Mouse (Mus musculus) MEL (cell line): ENCODE results near the gene Mta3. TPM values are rescaled to one million over a fixed set of nuclear protein-coding genes. Genes with fewer than 3 reads are reported as not detected.

Source experiments
- DNase-seq: peaks from one replicate; pipeline ENCODE4 v3.0.0; 2011; ENCODE audit warnings: low read depth, low spot score
- H3K27ac ChIP-seq: 2 replicates; pipeline ENCODE4 v1.5.1; 2012; ENCODE audit warnings: low read depth, mild to moderate bottlenecking, control low read depth, low read length, moderate library complexity; ENCODE audit not compliant: control insufficient read depth
- H3K27me3 ChIP-seq, 2 experiments: fragments of 150-350 bp in 1 of 2; sonication (generic) in 1 of 2; 2 replicates each; pipeline ENCODE4 v1.6.1; 2012; ENCODE audit warnings: low read length in 2 of 2, mild to moderate bottlenecking in 2 of 2, improper control_type of control experiment in 1 of 2, moderate library complexity in 1 of 2; ENCODE audit not compliant: insufficient read depth in 2 of 2, control insufficient read depth in 1 of 2
- H3K36me3 ChIP-seq, 2 experiments: 2 replicates each; pipeline ENCODE4 v1.6.1; 2012 to 2014; ENCODE audit warnings: low read length in 2 of 2, improper control_type of control experiment in 1 of 2, inconsistent platforms in 1 of 2, mild to moderate bottlenecking in 1 of 2; ENCODE audit not compliant: insufficient read depth in 2 of 2, control insufficient read depth in 1 of 2
- H3K4me1 ChIP-seq, 2 experiments: fragments of 150-350 bp in 1 of 2; sonication (generic) in 1 of 2; 2 replicates each; pipeline ENCODE4 v1.6.1; 2012; ENCODE audit warnings: low read length in 2 of 2, improper control_type of control experiment in 1 of 2, mild to moderate bottlenecking in 1 of 2; ENCODE audit not compliant: insufficient read depth in 2 of 2, control insufficient read depth in 1 of 2
- H3K4me3 ChIP-seq, 2 experiments: fragments of 150-350 bp in 1 of 2; sonication (generic) in 1 of 2; 2 replicates each; pipeline ENCODE4 v1.5.1; 2012; ENCODE audit warnings: low read depth in 2 of 2, low read length in 2 of 2, mild to moderate bottlenecking in 2 of 2, moderate library complexity in 2 of 2, control low read depth in 1 of 2, improper control_type of control experiment in 1 of 2; ENCODE audit not compliant: control insufficient read depth in 1 of 2, insufficient read depth in 1 of 2
- H3K79me2 ChIP-seq: 2 replicates; pipeline ENCODE4 v1.6.1; 2012; ENCODE audit warnings: mild to moderate bottlenecking, low read length, moderate library complexity; ENCODE audit not compliant: control insufficient read depth, poor library complexity, insufficient read depth
- H3K9ac ChIP-seq: 2 replicates; pipeline ENCODE4 v1.6.1; 2012; ENCODE audit warnings: low read depth, mild to moderate bottlenecking, control low read depth, low read length, moderate library complexity; ENCODE audit not compliant: control insufficient read depth, poor library complexity, severe bottlenecking
- H3K9me3 ChIP-seq: fragments of 150-350 bp; sonication (generic); replicated peaks from 2 replicates; pipeline ENCODE4 v1.6.1; 2012; ENCODE audit warnings: mild to moderate bottlenecking, low read length, improper control_type of control experiment, moderate library complexity; ENCODE audit not compliant: insufficient read depth
- BHLHE40 ChIP-seq: IDR thresholded peaks from 2 replicates; pipeline ENCODE4 v1.6.1; 2012; ENCODE audit warnings: low read depth, mild to moderate bottlenecking, inconsistent platforms, low read length, improper control_type of control experiment, borderline replicate concordance
- CTCF ChIP-seq, 3 experiments: IDR thresholded peaks in 2 of 3; conservative IDR thresholded peaks in 1 of 3; 2 replicates each; pipeline ENCODE4 v1.5.1; 2011 to 2012; ENCODE audit warnings: low read length in 3 of 3, low read depth in 2 of 3, mild to moderate bottlenecking in 2 of 3, improper control_type of control experiment in 1 of 3, inconsistent platforms in 1 of 3, mixed read lengths in 1 of 3, moderate library complexity in 1 of 3; ENCODE audit not compliant: control insufficient read depth in 1 of 3, insufficient read depth in 1 of 3, poor library complexity in 1 of 3, severe bottlenecking in 1 of 3
- ETS1 ChIP-seq: IDR thresholded peaks from 2 replicates; pipeline ENCODE4 v1.6.1; 2012; ENCODE audit warnings: low read depth, mild to moderate bottlenecking, inconsistent platforms, low read length, improper control_type of control experiment, moderate library complexity
- GATA1 ChIP-seq: IDR thresholded peaks from 2 replicates; pipeline ENCODE4 v1.6.1; 2011; ENCODE audit warnings: low read depth, low read length, improper control_type of control experiment
- KAT2A ChIP-seq: conservative IDR thresholded peaks from 2 replicates; pipeline ENCODE4 v1.6.1; 2012; ENCODE audit warnings: low read depth, low read length, improper control_type of control experiment, inconsistent platforms
- MAFK ChIP-seq: IDR thresholded peaks from 2 replicates; pipeline ENCODE4 v1.6.1; 2011; ENCODE audit warnings: low read depth, mild to moderate bottlenecking, low read length, improper control_type of control experiment, borderline replicate concordance
- MAX ChIP-seq: IDR thresholded peaks from 2 replicates; pipeline ENCODE4 v1.6.1; 2011; ENCODE audit warnings: low read length, improper control_type of control experiment
- MAZ ChIP-seq: IDR thresholded peaks from 2 replicates; pipeline ENCODE4 v1.6.1; 2012; ENCODE audit warnings: low read depth, mild to moderate bottlenecking, inconsistent platforms, low read length, improper control_type of control experiment
- MEF2A ChIP-seq: IDR thresholded peaks from 2 replicates; pipeline ENCODE4 v1.6.1; 2014; ENCODE audit warnings: low read depth, mild to moderate bottlenecking, inconsistent platforms, low read length, improper control_type of control experiment; ENCODE audit not compliant: poor library complexity, insufficient replicate concordance, severe bottlenecking; ENCODE audit errors: extremely low read depth
- MXI1 ChIP-seq: IDR thresholded peaks from 2 replicates; pipeline ENCODE4 v1.6.1; 2011; ENCODE audit warnings: mild to moderate bottlenecking, low read depth, low read length, improper control_type of control experiment
- MYC ChIP-seq: IDR thresholded peaks from 2 replicates; pipeline ENCODE4 v1.6.1; 2011; ENCODE audit warnings: low read depth, mild to moderate bottlenecking, low read length, improper control_type of control experiment, moderate library complexity
- NELFE ChIP-seq: IDR thresholded peaks from 2 replicates; pipeline ENCODE4 v1.6.1; 2011; ENCODE audit warnings: low read depth, low read length, improper control_type of control experiment
- NRF1 ChIP-seq: IDR thresholded peaks from 2 replicates; pipeline ENCODE4 v1.6.1; 2014; ENCODE audit warnings: low read depth, mild to moderate bottlenecking, inconsistent platforms, low read length, improper control_type of control experiment, moderate library complexity; ENCODE audit not compliant: poor library complexity, insufficient read depth, severe bottlenecking
- POLR2A ChIP-seq, 2 experiments: IDR thresholded peaks; 2 replicates each; pipeline ENCODE4 v1.6.1; 2011 to 2012; ENCODE audit warnings: low read length in 2 of 2, mild to moderate bottlenecking in 2 of 2, control low read depth in 1 of 2, improper control_type of control experiment in 1 of 2, low read depth in 1 of 2, moderate library complexity in 1 of 2; ENCODE audit not compliant: control insufficient read depth in 1 of 2, insufficient read depth in 1 of 2, poor library complexity in 1 of 2
- POLR2AphosphoS5 ChIP-seq: IDR thresholded peaks from 2 replicates; pipeline ENCODE4 v1.6.1; 2012; ENCODE audit warnings: low read depth, borderline replicate concordance, mild to moderate bottlenecking, inconsistent platforms, low read length, moderate library complexity, mixed read lengths
- RAD21 ChIP-seq: IDR thresholded peaks from 2 replicates; pipeline ENCODE4 v1.6.1; 2011; ENCODE audit warnings: mild to moderate bottlenecking, low read depth, low read length, improper control_type of control experiment
- SIN3A ChIP-seq: IDR thresholded peaks from 2 replicates; pipeline ENCODE4 v1.6.1; 2012; ENCODE audit warnings: low read length, improper control_type of control experiment, inconsistent platforms
- SMC3 ChIP-seq: IDR thresholded peaks from 2 replicates; pipeline ENCODE4 v1.6.1; 2011; ENCODE audit warnings: low read depth, low read length, improper control_type of control experiment
- UBTF ChIP-seq: IDR thresholded peaks from 2 replicates; pipeline ENCODE4 v1.6.1; 2012; ENCODE audit warnings: low read depth, mild to moderate bottlenecking, inconsistent platforms, low read length, improper control_type of control experiment, moderate library complexity, borderline replicate concordance; ENCODE audit not compliant: insufficient read depth
- ZC3H11A ChIP-seq: IDR thresholded peaks from 2 replicates; pipeline ENCODE4 v1.6.1; 2012; ENCODE audit warnings: low read depth, mild to moderate bottlenecking, inconsistent platforms, low read length, improper control_type of control experiment
- ZKSCAN1 ChIP-seq: IDR thresholded peaks from 2 replicates; pipeline ENCODE4 v1.6.1; 2012; ENCODE audit warnings: low read depth, mild to moderate bottlenecking, inconsistent platforms, low read length, improper control_type of control experiment, moderate library complexity
- ZMIZ1 ChIP-seq: IDR thresholded peaks from 2 replicates; pipeline ENCODE4 v1.6.1; 2012; ENCODE audit warnings: low read depth, mild to moderate bottlenecking, inconsistent platforms, low read length, improper control_type of control experiment, moderate library complexity
- ZNF384 ChIP-seq: IDR thresholded peaks from 2 replicates; pipeline ENCODE4 v1.6.1; 2012; ENCODE audit warnings: low read depth, mild to moderate bottlenecking, inconsistent platforms, low read length, improper control_type of control experiment
- polyA plus RNA-seq, 2 experiments: library from polyadenylated mRNA; stranded (reverse) in 1 of 2; unstranded in 1 of 2; fragments of >175 nt in 1 of 2; fragments of >200 nt in 1 of 2; gene quantifications; 2 replicates each; pipeline versions ENCODE4 v1.2.1 to v1.2.4; 2012; ENCODE audit warnings: low replicate concordance in 2 of 2, low read depth in 1 of 2; ENCODE audit not compliant: insufficient read length in 2 of 2, insufficient read depth in 1 of 2, missing spikeins in 1 of 2
- total RNA-seq: library from RNA; depleted of rRNA; stranded (reverse); fragments of 300-350 nt; gene quantifications from 2 replicates; pipeline ENCODE4 v1.2.3, GENCODE M21; 2012

The Mta3 gene
- total and polyA plus RNA-seq, 3 experiments: 28.8 to 58.2 TPM; not detected in 1

DNA sequence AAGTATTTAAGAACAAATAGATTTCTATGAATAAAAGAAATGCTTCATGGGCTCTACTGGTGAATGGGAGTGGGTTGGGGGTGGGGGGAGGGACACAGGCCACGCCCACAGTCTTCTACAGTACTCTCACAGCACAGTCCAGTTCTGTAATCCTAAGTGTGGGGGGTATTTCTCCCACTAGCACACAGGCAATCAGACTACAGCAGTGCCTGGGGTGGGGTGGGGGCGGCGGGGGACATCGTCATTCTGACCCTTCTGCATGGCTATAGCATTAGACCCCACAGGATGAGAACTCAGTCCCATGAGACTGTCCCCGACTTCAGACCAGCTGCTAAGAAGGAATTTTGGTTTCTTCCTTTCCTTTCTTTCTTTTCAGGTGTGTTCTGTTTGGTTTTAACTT, 143.8 kb downstream of the Mta3 start:
- Histone ChIP-seq H3K9ac (no peak overlapping the region), H3K4me3 (no peak overlapping the region), H3K27ac (no peak overlapping the region), H3K4me1 (peaks cover 10 to 29% of the 10 kb centered on the region in 2 experiments), H3K79me2 (no peaks in the 10 kb centered on the region), H3K27me3 (no peaks in the 10 kb centered on the region), H3K36me3 (peaks cover 0 to 12% of the 10 kb centered on the region in 2 experiments; a peak in 2 of 4 replicates), H3K9me3 (no peaks in the 10 kb centered on the region)
- DNase-seq: no peak
- no peak for TF ChIP-seq ZKSCAN1
- no peak for TF ChIP-seq ZC3H11A
- no peak for TF ChIP-seq NELFE
- no peak for TF ChIP-seq ETS1
- TF ChIP-seq MXI1: no peak
- no peak for TF ChIP-seq SIN3A
- TF ChIP-seq BHLHE40: no peak
- TF ChIP-seq MAZ: no peak
- no peak for TF ChIP-seq POLR2A (IDR thresholded peaks at IDR 0.05; ENCODE audit: control insufficient read depth in 1 of 2, insufficient read depth in 1 of 2, low read depth in 1 of 2, low read length in 2 of 2, poor library complexity in 1 of 2)
- no peak for TF ChIP-seq NRF1
- no peak for TF ChIP-seq KAT2A
- no peak for TF ChIP-seq CTCF (IDR thresholded peaks at IDR 0.05 in 2 of 3, conservative IDR thresholded peaks at IDR 0.05 in 1 of 3; ENCODE audit: control insufficient read depth in 1 of 3, insufficient read depth in 1 of 3, low read depth in 2 of 3, low read length in 3 of 3, poor library complexity in 1 of 3, severe bottlenecking in 1 of 3)
- TF ChIP-seq UBTF: no peak
- TF ChIP-seq MAX: no peak
- no peak for TF ChIP-seq SMC3
- TF ChIP-seq ZNF384: no peak
- TF ChIP-seq MEF2A: no peak
- no peak for TF ChIP-seq GATA1

- H3K4me1 ChIP-seq: peaks cover 10 to 29% of the 10 kb centered on the region in 2 experiments
- peak overlapping the region; percentile 20 for H3K9ac ChIP-seq
Measured at GRCm38 (mm10) chr17:83850458-83850857, 144.5 kb downstream of the Mta3 start.

More at GRCm38 (mm10) chr17:83850458-83850857, 144.5 kb downstream of the Mta3 start:
- H3K27me3 ChIP-seq: no peaks in the 10 kb centered on the region
- H3K9me3 ChIP-seq: no peaks in the 10 kb centered on the region
- peak overlapping the region; percentile 24 to 43; a peak in 3 of 4 replicates for H3K4me3 ChIP-seq
- H3K79me2 ChIP-seq: no peaks in the 10 kb centered on the region
- TF ChIP-seq CTCF (IDR thresholded peaks at IDR 0.05 in 2 of 3, conservative IDR thresholded peaks at IDR 0.05 in 1 of 3; ENCODE audit: control insufficient read depth in 1 of 3, insufficient read depth in 1 of 3, low read depth in 2 of 3, low read length in 3 of 3, poor library complexity in 1 of 3, severe bottlenecking in 1 of 3) (peak; percentile 91 to 96 (median 93)), MAZ (no peak), MAFK (no peak), NELFE (no peak), RAD21 (peak; percentile 97), POLR2AphosphoS5 (no peak), ZNF384 (peak; percentile 27; the same call in 1 of the 2 replicates), SMC3 (peak; percentile 96), ZC3H11A (peak; percentile 90), ZMIZ1 (no peak), MYC (no peak), SIN3A (peak; percentile 57; the same call in 1 of the 2 replicates)
- no peak overlapping the region for H3K27ac ChIP-seq
- peaks cover 0 to 12% of the 10 kb centered on the region in 2 experiments; a peak in 2 of 4 replicates for H3K36me3 ChIP-seq
- peak; percentile 89 for DNase-seq
